Mouse (Mus musculus) cerebellum, adult 9-11 months (tissue): ENCODE results near the gene Zdhhc3.

ENCODE experiments used
- DNase-seq: peaks from one replicate; pipeline ENCODE4 v3.0.0; 2022

The Zdhhc3 gene

GRCm38 (mm10) chr9:123112805-123113521 is at the start of gene Zdhhc3, which contains the start of gene Exosc7:
Gene Zdhhc3 (minus strand): TSS chr9:123113205.
Gene Exosc7 (plus strand): TSS chr9:123113215.
- peak; percentile 91 for DNase-seq

GRCm38 (mm10) chr9:123161792-123162191 is 48.8 kb upstream of the Zdhhc3 start:
- no peak for DNase-seq

GRCm38 (mm10) chr9:123159330-123159729 is 46.3 kb upstream of the Zdhhc3 start:
- no peak for DNase-seq

GRCm38 (mm10) chr9:123158125-123158836 is 45.3 kb upstream of the Zdhhc3 start:
- no peak for DNase-seq

- no peak for DNase-seq
Measured at GRCm38 (mm10) chr9:123157699-123158098, 44.7 kb upstream of the Zdhhc3 start.

- no peak for DNase-seq
Measured at GRCm38 (mm10) chr9:123156910-123157361, 43.9 kb upstream of the Zdhhc3 start.

- no peak for DNase-seq
Measured at GRCm38 (mm10) chr9:123153121-123153520, 40.1 kb upstream of the Zdhhc3 start.

GRCm38 (mm10) chr9:123152026-123152425 is 39.0 kb upstream of the Zdhhc3 start:
- DNase-seq, result no peak

GRCm38 (mm10) chr9:123151561-123151960 is 38.6 kb upstream of the Zdhhc3 start:
- no peak for DNase-seq

- peak; percentile 17 for DNase-seq
Measured at GRCm38 (mm10) chr9:123150241-123151020, 37.4 kb upstream of the Zdhhc3 start, which contains the start of gene Clec3b. Gene Clec3b (plus strand): TSS chr9:123150946.

GRCm38 (mm10) chr9:123148430-123148829 is 35.4 kb upstream of the Zdhhc3 start:
- no peak for DNase-seq

- no peak for DNase-seq
Measured at GRCm38 (mm10) chr9:123139887-123140614, 27.0 kb upstream of the Zdhhc3 start.

GRCm38 (mm10) chr9:123138891-123139474 is 26.0 kb upstream of the Zdhhc3 start:
- no peak for DNase-seq

- DNase-seq, result no peak
Measured at GRCm38 (mm10) chr9:123136953-123137682, 24.1 kb upstream of the Zdhhc3 start.

GRCm38 (mm10) chr9:123132994-123133393 is 20.0 kb upstream of the Zdhhc3 start:
- DNase-seq, result no peak

GRCm38 (mm10) chr9:123127663-123128062 is 14.7 kb upstream of the Zdhhc3 start:
- no peak for DNase-seq

- no peak for DNase-seq
Measured at GRCm38 (mm10) chr9:123124413-123124981, 11.5 kb upstream of the Zdhhc3 start.

- no peak for DNase-seq
Measured at GRCm38 (mm10) chr9:123123571-123124412, 10.8 kb upstream of the Zdhhc3 start.

- no peak for DNase-seq
Measured at GRCm38 (mm10) chr9:123123017-123123416, 10.0 kb upstream of the Zdhhc3 start.

- DNase-seq, result no peak
Measured at GRCm38 (mm10) chr9:123115566-123115965, 2.6 kb upstream of the Zdhhc3 start.
